Mouse (Mus musculus): ENCODE results near the gene Gpr132. TPM values are rescaled to one million over a fixed set of nuclear protein-coding genes. Genes with fewer than 3 reads are reported as not detected.
"Not testable (repeated sequence)": the region's sequence is repeated elsewhere in the genome, so short reads cannot be mapped to it uniquely, and the experiment has no call there.

The Gpr132 gene
- total RNA-seq, 1 experiment from 2014 or later = 0.30 TPM

DNA sequence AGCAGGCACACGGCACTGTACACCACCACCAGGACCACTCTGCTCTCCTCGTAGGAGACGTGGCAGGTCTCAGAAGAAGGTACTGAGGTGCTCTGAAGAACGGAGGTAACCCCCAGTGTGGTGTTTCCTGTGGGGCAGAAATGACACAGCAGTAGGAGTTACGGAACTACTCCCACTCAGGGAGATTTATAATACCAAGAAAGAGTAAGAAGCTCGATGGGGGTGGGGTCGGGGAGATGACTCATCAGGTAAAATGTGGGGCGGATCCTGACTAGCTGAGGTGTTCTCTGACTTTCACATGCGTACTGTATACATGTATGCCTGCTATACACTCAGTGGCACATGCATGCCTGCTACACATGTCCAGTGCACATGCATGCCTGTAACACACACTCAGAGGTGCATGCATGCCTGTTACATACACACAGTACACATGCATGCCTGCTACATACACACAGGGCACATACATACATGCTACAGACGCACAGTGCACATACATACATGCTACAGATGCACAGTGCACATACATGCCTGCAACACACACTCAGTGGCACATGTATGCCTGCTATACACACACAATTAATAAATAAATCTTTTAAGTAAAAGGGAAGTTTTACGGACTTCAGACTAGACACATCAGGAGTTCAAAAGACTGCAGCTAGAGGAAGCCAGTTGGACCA, 14.8 kb downstream of the Gpr132 start:
- no peak for DNase-seq

GRCm38 (mm10) chr12:112851116-112851515, 16.9 kb downstream of the Gpr132 start:
- peak; percentile 63 for DNase-seq

DNA sequence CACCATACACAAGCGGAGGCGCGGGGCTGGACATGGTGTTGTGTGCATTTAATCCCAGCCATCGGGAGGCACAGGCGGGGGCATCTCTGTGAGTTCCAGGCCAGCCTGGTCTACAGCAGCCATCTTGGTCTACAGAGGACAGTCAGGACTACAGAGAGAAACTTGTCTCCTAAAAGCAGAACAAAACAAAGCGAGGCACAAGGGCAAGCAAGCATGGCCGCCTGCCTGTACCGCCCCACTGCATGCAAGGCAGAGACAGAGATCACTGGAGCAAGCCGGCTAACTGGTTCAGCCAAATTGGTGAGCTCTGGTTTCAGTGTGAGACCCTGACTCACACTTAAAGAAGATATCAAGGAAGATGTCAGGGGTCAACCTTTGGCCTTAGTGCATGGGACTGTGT, 17.7 kb downstream of the Gpr132 start:
- no peak for DNase-seq

- DNase-seq = peak; percentile 51
Measured at GRCm38 (mm10) chr12:112849235-112850022, 18.6 kb downstream of the Gpr132 start.

GRCm38 (mm10) chr12:112847880-112848279, 20.1 kb downstream of the Gpr132 start:
- no peak for DNase-seq

DNA sequence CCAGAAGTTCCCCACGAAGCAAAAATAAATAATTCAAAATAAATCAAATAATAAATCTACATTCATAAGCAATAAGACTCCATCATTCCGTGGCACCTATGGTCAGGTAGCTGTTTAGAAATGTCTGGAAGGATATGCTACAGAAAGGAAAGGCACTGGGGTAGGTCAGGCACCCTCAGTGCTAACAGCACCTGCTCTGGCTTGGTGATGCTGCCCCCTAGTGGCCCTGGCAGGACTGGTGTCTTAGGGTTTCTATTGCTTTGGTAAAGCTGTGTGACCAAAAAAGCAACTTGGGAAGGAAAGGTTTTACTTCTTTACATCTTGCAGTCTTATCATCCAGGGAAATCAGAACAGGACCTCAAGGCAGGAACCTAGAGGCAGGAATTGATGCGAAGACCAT, 24.2 kb downstream of the Gpr132 start:
- peak; percentile 95 for DNase-seq

DNA sequence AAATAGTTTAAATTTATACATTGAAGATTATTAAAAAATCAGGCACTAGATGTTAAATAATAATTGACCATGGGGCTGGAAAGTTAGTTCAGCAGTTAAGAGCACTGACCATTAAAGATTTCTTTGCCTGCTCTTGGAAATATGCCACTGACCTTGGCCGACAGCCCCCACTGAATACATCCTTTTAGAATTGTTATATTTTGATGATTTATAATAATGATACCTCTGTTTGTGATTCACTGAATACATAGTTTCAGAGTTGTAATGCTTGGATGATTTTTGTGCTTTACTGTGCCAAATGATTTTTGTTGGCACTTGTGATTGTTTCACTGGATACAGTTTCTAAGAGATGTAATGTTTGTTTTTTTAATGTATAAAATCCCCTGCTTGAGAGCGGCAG, 25.9 kb downstream of the Gpr132 start:
- not testable (repeated sequence) for DNase-seq

GRCm38 (mm10) chr12:112841338-112841892, 26.6 kb downstream of the Gpr132 start:
- not testable (repeated sequence) for DNase-seq

GRCm38 (mm10) chr12:112840209-112841086, 27.6 kb downstream of the Gpr132 start:
- no peak for DNase-seq

DNA sequence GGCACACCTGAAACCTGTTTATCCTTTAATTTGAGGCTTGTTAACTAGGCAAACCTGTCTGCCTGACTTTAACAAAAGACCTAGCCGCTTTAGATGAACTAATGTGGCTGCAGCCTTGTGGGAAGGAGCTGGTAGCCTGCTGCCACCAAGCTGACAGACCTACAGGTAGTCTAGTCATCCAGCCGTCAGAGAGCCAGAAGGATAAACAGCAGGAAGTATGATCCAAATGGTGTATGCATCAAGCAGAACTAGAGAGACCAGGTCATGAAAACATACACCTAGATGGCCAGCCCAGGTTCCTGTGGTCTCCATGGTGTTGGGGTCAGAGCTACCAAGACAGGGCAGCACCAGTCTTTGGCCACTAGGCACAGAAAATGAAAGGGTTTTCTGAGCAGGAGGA, 33.0 kb downstream of the Gpr132 start:
- DNase-seq = no peak

GRCm38 (mm10) chr12:112833527-112833926, 34.5 kb downstream of the Gpr132 start:
- no peak for DNase-seq

GRCm38 (mm10) chr12:112832411-112832810, 35.6 kb downstream of the Gpr132 start:
- DNase-seq = no peak

GRCm38 (mm10) chr12:112830570-112830969, 37.5 kb downstream of the Gpr132 start:
- no peak for DNase-seq

DNA sequence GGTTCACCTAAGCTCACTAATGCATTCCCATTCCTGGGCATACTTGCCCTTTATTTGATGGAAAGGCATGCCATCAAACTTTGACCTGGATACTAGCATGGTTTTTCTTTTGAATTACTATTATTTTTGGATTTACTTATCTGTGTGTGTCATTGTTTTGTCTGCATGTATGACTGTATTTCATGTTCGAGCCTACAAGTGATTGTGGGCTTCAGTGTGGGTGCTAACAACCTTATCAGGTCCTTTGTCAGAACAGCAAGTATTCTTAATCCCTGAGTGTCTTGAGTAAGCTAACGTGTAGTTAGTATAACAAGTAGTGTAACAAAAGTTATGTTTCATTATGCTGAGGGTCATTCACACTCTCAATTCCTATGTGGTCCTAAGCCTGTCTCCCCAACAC, 37.9 kb downstream of the Gpr132 start:
- DNase-seq = no peak

- DNase-seq = peak; percentile 99
Measured at GRCm38 (mm10) chr12:112829244-112829864, 38.7 kb downstream of the Gpr132 start, which contains the start of gene Cdca4. Gene Cdca4 (minus strand): TSS chr12:112829423.

DNA sequence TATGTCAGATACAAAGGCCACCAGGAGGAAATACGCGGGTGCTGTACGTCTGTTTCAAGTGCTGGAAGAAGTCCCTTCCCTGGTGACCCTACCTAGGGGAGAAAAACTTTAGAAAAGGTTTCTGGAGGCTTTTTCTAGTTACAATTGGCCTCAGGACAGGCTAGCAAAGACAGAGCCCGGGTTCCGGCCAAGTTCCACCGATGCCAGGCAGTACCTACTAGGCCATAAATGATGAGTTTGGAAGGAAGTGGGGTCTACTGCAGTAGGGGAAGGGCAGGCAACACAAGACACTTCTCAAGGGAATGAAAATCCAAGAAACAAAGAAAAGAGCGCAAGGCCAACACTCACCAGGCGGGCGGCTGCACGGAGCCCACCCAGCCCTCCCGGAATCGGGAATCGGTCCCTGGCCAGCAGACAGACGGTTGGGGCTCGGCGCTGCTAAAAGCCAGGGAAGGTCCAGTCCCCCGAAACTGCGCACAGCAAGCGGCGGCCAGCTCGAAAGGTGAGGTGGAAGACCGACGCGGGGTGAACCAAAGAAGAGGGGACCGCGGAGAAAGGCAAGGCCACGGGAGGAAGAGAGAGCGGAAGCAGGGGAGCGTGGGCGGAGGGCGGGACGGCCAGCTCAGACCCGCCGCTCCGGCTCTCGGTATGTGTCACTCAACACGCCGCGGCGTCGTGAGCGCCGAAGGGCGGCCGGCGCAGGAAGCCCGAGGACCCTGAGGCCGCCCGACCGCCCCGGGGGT, 39.4 kb downstream of the Gpr132 start:
- DNase-seq = peak; percentile 87

DNA sequence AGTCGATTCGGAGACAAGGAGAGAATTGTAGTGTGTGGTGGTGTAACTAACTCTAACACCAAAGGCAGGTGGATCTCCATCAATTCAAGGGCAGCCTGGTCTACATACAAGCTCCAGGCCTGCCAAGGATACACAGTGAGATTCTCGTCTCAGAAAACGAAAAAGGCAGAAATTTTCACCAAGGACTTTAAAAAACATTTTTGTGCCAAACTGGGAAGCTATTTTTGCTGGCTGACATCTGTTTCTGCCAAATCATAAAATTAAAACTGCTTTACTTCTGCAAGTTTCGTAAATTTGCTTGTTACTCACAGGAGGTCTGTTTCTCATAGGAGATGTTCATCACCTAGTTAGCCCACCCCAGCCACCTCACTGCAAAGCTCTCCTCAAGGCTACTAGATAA, 42.1 kb downstream of the Gpr132 start:
- DNase-seq = no peak

GRCm38 (mm10) chr12:112823221-112823620, 44.8 kb downstream of the Gpr132 start:
- DNase-seq = no peak

DNA sequence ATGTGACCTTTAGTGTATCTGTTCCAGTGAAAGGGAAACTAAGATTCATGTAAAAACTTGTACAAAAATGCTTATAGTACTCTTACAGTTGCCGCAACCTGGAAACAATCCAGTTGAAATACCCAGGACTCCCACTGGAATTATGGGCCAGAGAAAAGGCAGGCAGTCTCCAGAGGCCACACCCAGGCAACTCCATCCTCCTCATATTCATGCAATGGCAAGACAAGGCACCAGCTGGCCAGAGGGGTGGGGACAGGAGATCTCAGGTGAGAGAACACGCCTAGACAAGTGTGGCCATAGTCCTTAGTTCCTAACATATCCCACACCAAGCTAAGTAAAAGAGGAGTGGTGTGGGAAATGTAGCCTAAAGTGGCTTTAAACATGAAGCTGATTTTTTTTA, 45.4 kb downstream of the Gpr132 start:
- DNase-seq = no peak

DNA sequence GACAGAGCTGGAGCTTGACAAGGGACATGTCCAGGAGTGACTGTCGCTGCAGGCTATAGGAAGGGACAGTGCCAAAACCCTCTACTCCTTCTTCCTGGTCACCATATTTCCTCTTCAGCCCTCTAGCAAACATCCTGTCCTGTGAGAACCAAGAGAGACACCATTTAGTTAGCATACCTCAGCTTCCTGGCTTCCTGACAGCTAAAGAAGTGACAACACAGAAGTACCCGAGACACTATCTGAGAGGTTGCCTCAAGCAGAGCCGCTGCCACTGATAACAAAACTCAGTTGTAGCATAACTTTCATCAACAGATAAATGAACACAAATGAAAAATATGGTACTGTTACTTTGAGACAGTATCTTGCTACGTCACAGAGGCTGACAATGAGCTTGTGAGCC, 46.1 kb downstream of the Gpr132 start:
- DNase-seq = no peak

- peak; percentile 43 for DNase-seq
Measured at GRCm38 (mm10) chr12:112821216-112821615, 46.8 kb downstream of the Gpr132 start.

Measured in adrenal gland, postnatal 14 days (tissue).